Mouse (Mus musculus) macrophage (primary cell): ENCODE measurements around the gene Zfp513. TPM values are rescaled to one million over a fixed set of nuclear protein-coding genes. Genes with fewer than 3 reads are reported as not detected.
"Not testable (repeated sequence)": the region's sequence is repeated elsewhere in the genome, so short reads cannot be mapped to it uniquely, and the experiment has no call there.

Experiments used
- H3K27ac ChIP-seq: fragments of 350-480 bp; formaldehyde crosslinking; 2 replicates; pipeline ENCODE4 v1.9.0; 2021
- H3K36me3 ChIP-seq: fragments of 350-480 bp; formaldehyde crosslinking; 2 replicates; pipeline ENCODE4 v1.9.0; 2021; ENCODE audit errors: inconsistent target
- H3K4me3 ChIP-seq: fragments of 350-480 bp; formaldehyde crosslinking; 2 replicates; pipeline ENCODE4 v1.9.0; 2021; ENCODE audit errors: inconsistent target
- H3K79me2 ChIP-seq: fragments of 350-480 bp; formaldehyde crosslinking; 2 replicates; pipeline ENCODE4 v1.9.0; 2021; ENCODE audit errors: inconsistent target
- WGBS: methylation state at CpG from one replicate; pipeline ENCODE4 v1.1.7; 2026; ENCODE audit warnings: inconsistent platforms; ENCODE audit not compliant: missing documents; 5-methylcytosine and 5-hydroxymethylcytosine counted together
- polyA plus RNA-seq: library from polyadenylated mRNA; stranded (reverse); fragments of 250-400 nt; gene quantifications from 3 replicates; pipeline ENCODE4 v1.2.4, GENCODE M21; 2018; ENCODE audit warnings: inconsistent platforms

The Zfp513 gene
- polyA plus RNA-seq, 1 experiment from 2014 or later: 33.4 TPM

GRCm38 (mm10) chr5:31219070-31219469 lies 17.0 kb upstream of the Zfp513 start:
- Histone ChIP-seq H3K4me3 (peak overlapping the region; percentile 47), H3K79me2 (peaks cover 58% of the 10 kb centered on the region), H3K27ac (no peak overlapping the region), H3K36me3 (no peaks in the 10 kb centered on the region)
- WGBS: 7% methylated on average over 2 of the region's 2 CpGs

DNA sequence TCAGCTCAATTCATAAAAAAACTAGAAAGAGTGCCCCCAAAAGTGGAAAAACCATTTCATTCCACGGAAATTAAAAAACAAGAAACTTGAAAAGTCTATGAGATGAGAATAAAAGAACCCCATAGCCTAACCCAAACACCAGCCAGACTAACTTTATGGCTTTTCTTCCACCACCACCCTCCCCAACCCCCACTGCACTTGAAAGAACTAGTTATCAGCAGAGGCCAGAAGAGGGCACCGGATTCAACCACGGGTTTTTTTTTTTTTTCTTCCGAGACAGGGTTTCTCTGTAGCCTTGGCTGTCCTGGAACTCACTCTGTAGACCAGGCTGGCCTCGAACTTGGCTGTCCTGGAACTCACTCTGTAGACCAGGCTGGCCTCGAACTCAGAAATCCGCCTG lies 16.2 kb upstream of the Zfp513 start:
- Histone ChIP-seq H3K4me3 (no peak overlapping the region), H3K79me2 (peaks cover 66% of the 10 kb centered on the region), H3K27ac (no peak overlapping the region), H3K36me3 (no peaks in the 10 kb centered on the region)
- WGBS: 100% methylated on average over 1 of the region's 7 CpGs

- H3K36me3 ChIP-seq, H3K27ac ChIP-seq, H3K4me3 ChIP-seq: not testable (repeated sequence)
- peaks cover 83% of the 10 kb centered on the region for H3K79me2 ChIP-seq
- WGBS: 81% methylated on average over 5 of the region's 6 CpGs
Observed at GRCm38 (mm10) chr5:31216554-31216953, 14.5 kb upstream of the Zfp513 start.

DNA sequence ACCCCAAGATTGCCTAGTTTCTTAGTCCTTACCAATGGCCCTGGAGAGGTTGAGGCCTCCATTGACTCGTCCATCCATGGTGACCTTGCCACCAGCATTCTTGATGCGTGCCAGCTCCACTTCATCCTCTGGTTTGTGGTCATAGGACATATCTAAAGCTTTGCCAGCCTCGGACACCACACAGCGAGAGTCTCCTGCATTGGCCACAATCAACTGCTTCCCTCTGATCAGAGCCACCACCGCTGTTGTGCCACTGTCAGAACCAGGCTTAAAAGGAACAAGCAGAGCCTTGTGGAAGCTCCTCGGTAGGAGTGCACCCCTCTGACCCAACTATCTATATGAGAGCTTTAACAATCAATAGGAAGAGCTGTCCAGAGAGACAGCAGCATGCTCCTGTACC lies 2.3 kb upstream of the Zfp513 start:
- H3K36me3 ChIP-seq: peaks cover 42% of the 10 kb centered on the region
- WGBS: 98% methylated on average over 6 of the region's 6 CpGs
- no peak overlapping the region for H3K4me3 ChIP-seq
- H3K79me2 ChIP-seq: peaks cover 40% of the 10 kb centered on the region
- no peak overlapping the region for H3K27ac ChIP-seq

- no peak overlapping the region for H3K4me3 ChIP-seq
- no peak overlapping the region for H3K27ac ChIP-seq
- H3K79me2 ChIP-seq: peaks cover 40% of the 10 kb centered on the region
- peaks cover 48% of the 10 kb centered on the region for H3K36me3 ChIP-seq
- 97% methylated on average over 2 of the region's 2 CpGs for WGBS
Observed at GRCm38 (mm10) chr5:31203866-31204265, 1.8 kb upstream of the Zfp513 start.

DNA sequence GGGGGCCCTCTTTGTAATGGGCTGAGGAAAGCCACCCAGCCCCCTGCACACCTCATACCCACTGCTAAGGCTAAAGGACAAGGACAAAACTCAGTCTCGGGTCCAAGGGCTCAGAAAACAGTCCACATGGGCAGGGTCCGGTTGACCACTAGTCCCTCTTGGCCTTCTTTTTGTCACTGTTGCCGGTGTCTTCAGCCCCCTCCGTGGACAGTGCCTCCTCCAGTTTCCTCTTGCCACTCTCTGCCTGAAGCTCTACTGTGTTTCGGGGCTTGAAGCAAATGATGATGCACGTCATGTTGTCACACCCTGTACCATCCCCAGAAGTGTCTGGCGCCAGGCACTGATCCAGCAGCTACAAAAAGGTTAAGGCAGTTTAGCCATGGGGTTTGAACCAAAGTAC lies 830 bp upstream of the Zfp513 start:
- H3K4me3 ChIP-seq: peak overlapping the region; percentile 89
- peaks cover 38% of the 10 kb centered on the region for H3K79me2 ChIP-seq
- peaks cover 56% of the 10 kb centered on the region for H3K36me3 ChIP-seq
- 95% methylated on average over 7 of the region's 7 CpGs for WGBS
- peak overlapping the region; percentile 77 for H3K27ac ChIP-seq

GRCm38 (mm10) chr5:31201042-31201741 lies 911 bp downstream of the Zfp513 start:
- 5% methylated on average over 13 of the region's 13 CpGs for WGBS
- Histone ChIP-seq H3K79me2 (peaks cover 55% of the 10 kb centered on the region), H3K36me3 (peaks cover 55% of the 10 kb centered on the region), H3K27ac (peak overlapping the region; percentile 90), H3K4me3 (peak overlapping the region; percentile 89)

DNA sequence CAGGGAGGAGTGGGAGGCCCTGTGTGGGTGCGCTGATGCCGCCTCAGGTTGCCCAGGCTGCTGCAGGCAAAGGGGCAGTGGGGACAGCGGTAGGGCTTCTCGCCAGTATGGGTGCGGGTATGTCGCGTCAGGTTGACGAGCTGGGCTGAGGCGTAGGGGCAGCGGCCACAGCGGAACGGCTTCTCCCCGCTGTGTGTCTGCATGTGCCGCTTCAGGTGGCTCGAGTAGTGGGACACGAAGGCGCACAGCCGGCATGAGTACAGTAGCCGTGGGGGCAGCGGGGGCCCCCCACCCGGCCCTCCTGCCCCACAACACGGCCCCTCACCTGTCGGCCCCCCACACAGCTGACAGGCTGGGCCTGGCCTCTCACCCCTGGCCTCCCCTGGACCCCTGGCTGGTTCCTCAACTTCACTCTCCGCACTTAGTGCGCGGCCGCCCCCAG lies 1.8 kb downstream of the Zfp513 start:
- Histone ChIP-seq H3K79me2 (peaks cover 57% of the 10 kb centered on the region), H3K27ac (0 out of 2 replicates have a peak overlapping the region, but pooled peaks have one; percentile 90), H3K36me3 (peaks cover 49% of the 10 kb centered on the region), H3K4me3 (no peak overlapping the region)
- WGBS: 92% methylated on average over 27 of the region's 27 CpGs

GRCm38 (mm10) chr5:31199893-31200292 lies 2.2 kb downstream of the Zfp513 start:
- WGBS: 89% methylated on average over 9 of the region's 9 CpGs
- peaks cover 60% of the 10 kb centered on the region for H3K79me2 ChIP-seq
- H3K36me3 ChIP-seq: peaks cover 49% of the 10 kb centered on the region

DNA sequence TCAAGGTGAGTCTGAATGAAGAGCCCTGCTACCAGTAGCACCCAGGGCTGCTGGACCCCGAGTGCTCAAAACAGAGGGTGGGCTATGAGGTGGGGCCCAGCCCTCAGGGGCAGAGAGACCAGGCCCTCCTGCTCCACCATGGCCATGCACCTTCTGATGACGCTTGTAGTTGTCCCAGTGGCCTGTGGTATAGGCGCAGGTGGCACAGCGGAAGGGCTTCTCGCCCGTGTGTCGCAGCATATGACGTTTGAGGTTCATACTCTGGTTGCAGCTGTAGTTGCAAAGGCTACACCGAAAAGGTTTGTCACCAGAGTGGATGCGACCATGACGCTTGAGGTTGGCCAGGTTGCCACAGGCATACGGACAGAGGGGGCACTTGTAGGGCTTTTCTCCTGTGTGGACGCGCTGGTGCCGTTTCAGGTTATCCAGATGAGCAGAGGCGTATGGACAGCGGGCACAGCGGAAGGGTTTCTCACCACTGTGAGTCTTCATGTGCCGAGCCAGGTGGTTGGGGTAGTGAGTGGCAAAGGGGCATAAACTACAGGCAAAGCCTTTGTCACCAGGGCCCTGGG lies 2.7 kb downstream of the Zfp513 start:
- Histone ChIP-seq H3K4me3 (no peak overlapping the region), H3K79me2 (peaks cover 65% of the 10 kb centered on the region), H3K36me3 (peaks cover 49% of the 10 kb centered on the region), H3K27ac (no peak overlapping the region)
- 90% methylated on average over 19 of the region's 19 CpGs for WGBS

More at GRCm38 (mm10) chr5:31199893-31200292, 2.2 kb downstream of the Zfp513 start:
- Histone ChIP-seq H3K4me3 (no peak overlapping the region), H3K27ac (no peak overlapping the region)

GRCm38 (mm10) chr5:31198616-31199320 lies 3.3 kb downstream of the Zfp513 start:
- Histone ChIP-seq H3K79me2 (peaks cover 71% of the 10 kb centered on the region), H3K36me3 (peaks cover 49% of the 10 kb centered on the region), H3K27ac (no peak overlapping the region), H3K4me3 (no peak overlapping the region)
- 87% methylated on average over 5 of the region's 5 CpGs for WGBS

DNA sequence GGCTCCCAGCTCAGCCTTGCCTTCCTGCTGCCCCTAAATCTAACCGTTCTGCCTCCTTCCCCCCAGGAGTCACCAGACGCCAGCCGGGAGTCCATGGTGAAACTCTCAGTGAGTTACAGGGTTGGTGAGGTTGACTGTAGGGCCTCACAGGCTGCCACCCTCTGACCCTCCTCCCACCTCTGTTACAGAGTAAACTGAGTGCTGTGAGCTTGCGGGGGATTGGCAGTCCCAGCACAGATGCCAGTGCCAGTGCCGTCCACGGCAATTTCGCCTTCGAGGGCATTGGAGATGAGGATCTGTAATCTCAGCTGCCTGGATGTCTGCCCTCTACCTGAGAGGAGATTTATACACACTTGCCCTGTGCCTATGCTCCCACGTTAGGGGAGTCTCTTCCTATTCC lies 3.9 kb downstream of the Zfp513 start:
- Histone ChIP-seq H3K4me3 (no peak overlapping the region), H3K79me2 (peaks cover 76% of the 10 kb centered on the region), H3K27ac (no peak overlapping the region), H3K36me3 (peaks cover 49% of the 10 kb centered on the region)
- WGBS: 84% methylated on average over 9 of the region's 9 CpGs

- no peak overlapping the region for H3K27ac ChIP-seq
- peaks cover 79% of the 10 kb centered on the region for H3K79me2 ChIP-seq
- H3K36me3 ChIP-seq: peaks cover 49% of the 10 kb centered on the region
- no peak overlapping the region for H3K4me3 ChIP-seq
- WGBS: 93% methylated on average over 12 of the region's 12 CpGs
Observed at GRCm38 (mm10) chr5:31197072-31197471, 5.0 kb downstream of the Zfp513 start.

DNA sequence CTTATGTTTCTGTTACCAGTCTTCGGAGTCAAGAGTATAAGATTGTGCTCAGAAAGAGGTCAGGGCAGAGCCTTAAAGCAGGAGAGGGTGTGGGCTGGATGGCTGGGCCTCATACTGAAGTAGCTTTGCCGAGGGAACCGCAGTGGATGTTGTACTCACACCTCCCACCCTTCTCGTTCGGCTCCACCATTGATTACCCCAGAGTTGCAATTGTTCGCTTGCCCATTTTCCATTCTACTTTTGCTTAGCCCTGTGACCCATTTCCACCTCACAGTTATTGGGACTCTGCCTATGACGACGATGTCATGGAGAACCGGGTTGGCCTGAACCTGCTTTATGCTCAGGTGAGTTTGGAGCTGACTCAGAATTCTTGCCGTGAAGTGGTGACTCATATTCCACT lies 5.9 kb downstream of the Zfp513 start:
- no peak overlapping the region for H3K4me3 ChIP-seq
- H3K27ac ChIP-seq: peak overlapping the region; percentile 27
- 93% methylated on average over 10 of the region's 10 CpGs for WGBS
- H3K79me2 ChIP-seq: peaks cover 81% of the 10 kb centered on the region
- H3K36me3 ChIP-seq: peaks cover 49% of the 10 kb centered on the region

- 72% methylated on average over 4 of the region's 4 CpGs for WGBS
- peaks cover 54% of the 10 kb centered on the region for H3K36me3 ChIP-seq
- H3K27ac ChIP-seq: peak overlapping the region; percentile 27
- peaks cover 75% of the 10 kb centered on the region for H3K79me2 ChIP-seq
- H3K4me3 ChIP-seq: no peak overlapping the region
Observed at GRCm38 (mm10) chr5:31195671-31196070, 6.4 kb downstream of the Zfp513 start.
